Mouse (Mus musculus) c-Kit-positive CD71-positive TER-119-positive erythroid progenitor cells, embryonic 14.5 days (primary cell): ENCODE data around the gene Mphosph10.

Source experiments
- DNase-seq: peaks from one replicate; pipeline ENCODE4 v3.0.0-alpha.2; 2013; ENCODE audit warnings: low spot score

The Mphosph10 gene

DNA sequence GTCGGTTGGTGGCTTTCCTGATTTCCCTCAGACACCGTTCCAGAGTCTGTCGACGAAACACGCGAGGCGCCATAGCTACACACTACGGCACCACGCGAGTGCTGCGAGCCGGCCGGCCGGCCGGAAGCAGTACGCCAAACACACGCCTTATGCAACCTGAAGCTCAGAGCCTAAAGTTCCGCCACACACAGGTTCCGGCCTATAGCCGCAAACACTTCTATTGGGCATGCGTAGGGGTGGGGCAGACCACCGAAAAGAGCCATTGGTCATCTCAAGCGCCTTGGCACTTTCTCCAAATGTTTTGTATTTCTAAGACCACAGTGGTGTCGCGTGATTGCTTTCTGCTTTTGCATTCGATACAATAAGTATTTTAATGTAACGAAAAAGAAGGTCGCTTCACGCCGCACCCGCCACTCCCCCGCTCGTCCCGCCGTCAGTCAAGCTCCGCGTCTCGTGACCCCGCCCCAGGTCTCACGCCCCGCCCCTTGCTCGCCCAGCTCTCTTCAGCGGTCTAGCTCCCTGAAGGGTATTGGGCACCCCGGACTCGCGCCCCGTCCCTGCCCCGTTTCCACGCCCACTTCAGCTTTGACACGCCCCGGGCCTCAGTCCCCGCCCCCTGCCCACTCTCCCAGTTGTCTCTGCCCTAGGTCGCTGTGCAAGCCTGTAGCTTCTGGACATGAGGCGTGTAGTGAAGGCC is at the start of gene Mphosph10, which contains the start of gene Mcee:
TSS of gene Mphosph10 (minus strand) at position 147 of the 697 bp plus-strand sequence.
TSS of gene Mcee (plus strand) at position 486 of the 697 bp plus-strand sequence.
- peak; percentile 96 for DNase-seq

DNA sequence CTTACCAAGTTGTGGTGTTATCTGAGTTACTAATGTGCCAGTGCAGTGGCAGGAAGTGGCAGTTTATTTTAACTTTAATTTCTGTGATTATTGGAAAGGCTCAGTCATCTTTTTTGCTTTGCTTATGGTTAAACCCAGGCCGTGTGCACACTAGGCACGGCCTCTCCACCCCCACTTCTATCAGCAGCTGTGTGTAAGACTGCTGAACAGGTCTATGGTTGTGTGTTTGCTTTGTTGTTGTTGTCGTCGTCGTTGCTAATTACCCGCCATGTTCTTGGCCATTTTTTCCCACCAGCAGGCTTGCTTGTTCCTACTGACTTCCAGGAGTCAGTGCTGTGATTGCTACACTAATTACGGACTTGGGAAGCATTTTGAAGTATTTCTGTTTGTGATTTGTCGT is 48.5 kb upstream of the Mphosph10 start:
- no peak for DNase-seq

DNA sequence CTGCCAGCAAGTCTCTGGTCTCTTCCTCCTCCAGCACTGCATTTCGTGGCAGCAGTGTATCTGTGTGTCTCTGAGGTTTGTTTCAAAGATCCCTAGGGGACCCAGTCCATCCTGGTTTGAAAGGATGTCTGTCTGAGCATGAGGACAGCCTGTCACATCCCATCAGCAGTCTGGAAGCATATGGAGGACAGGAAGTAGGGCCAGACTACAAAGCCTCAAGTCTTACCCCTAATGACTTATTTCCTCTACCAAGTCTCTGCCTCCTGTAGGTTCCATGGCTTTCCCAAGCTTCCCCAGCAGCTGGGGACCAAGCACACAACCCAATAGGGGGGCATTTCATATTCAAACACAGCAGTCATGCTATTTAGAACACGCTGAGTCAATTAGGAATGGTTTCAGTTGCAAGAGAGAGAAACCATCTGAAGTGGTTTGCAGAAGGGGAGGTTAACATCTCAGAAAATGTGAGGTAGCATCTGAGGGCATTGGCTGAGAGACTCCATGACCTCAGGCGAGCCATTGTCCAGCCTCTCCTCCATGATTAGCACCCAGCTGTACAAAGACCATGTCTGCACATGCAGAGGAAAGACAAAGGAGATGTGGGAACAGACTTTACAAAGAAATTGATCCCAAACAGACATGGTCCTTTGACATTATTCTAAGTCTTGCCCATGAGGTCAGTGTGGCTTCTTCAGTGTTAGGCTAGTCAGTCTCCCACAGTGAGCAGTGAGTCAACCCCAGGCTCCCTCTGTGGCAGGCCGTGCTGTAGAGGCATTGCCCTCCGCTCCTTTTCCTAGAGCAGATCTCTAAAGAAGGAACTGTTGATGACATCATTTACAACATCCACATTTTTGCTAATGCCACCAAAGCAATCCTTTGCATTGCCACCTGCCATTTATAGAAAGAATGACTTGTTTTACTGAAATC is 47.8 kb upstream of the Mphosph10 start:
- DNase-seq, result no peak

DNA sequence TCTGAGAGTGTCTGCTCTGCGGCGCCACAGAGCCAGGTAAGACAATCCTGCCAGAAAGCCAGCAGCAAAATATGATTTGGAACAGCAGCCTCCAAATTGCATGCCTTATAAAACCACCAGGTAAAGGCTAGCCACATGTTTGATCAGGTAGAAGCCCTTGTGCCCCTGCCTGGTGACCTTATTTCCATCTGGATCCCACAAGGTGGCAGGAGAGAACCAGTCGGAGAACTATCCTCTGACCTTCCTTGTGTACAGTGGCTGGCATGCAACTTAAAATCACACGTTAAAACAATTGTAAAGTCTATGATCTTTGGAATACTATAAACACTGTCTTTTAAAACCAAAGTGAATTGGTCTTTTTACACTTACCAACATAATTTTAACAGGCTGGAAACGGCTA is 32.8 kb upstream of the Mphosph10 start:
- DNase-seq, result no peak

DNA sequence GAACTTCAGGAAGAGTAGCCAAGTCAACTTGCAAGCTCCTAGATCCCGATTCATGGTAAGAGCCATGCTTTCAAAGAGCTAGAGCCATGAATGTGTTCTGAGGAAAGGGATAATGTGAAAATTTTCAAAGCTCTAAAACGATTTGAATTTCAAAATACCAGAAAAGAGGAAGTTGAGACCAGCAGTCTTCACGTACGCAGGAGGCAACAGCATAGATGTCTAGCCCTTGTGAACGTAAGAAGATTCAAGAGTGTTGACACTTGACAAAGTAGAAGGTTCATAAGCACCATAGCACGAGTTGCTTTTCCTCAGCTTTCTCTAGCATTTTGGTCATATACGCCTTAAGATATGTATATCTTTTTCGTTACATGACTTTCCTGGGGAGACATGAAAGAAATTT is 11.9 kb upstream of the Mphosph10 start:
- no peak for DNase-seq

DNA sequence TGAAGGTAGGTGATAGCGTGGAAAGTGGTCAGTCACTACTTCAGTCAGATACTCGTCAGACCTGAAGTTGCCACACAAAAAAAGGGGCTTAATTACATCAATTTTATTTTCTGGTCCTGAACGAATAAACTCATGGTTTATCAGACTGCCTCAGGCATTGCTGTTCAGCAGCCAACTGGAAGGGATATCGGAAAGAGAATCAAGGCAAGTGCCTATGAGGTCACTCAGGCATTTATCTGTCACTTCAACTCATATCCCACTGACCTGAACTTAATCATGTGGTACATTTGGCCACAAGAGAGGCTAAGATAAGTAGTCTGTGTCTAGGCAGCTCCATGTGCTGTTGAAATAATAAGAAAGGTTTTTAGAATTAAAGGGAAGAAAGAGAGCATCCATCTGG is 10.4 kb upstream of the Mphosph10 start:
- DNase-seq, result no peak

DNA sequence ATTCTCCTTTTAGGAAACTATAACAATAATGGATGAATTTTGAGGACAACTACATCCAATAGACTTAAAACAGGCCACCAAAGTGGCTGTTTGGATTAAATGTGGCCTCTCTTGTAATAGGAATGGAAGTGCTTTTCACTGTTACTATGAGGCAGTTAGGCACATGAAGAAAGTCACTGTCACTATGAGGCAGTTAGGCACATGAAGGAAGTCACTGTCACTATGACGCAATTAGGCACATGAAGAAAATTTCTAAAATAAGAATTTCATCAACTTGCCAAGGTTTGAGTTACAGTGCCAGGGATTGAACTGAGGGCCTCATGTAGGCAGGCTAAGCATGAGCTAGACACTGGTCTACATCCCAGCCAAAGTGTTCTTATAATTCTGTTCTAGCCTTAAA is 8.7 kb upstream of the Mphosph10 start:
- DNase-seq, result no peak

DNA sequence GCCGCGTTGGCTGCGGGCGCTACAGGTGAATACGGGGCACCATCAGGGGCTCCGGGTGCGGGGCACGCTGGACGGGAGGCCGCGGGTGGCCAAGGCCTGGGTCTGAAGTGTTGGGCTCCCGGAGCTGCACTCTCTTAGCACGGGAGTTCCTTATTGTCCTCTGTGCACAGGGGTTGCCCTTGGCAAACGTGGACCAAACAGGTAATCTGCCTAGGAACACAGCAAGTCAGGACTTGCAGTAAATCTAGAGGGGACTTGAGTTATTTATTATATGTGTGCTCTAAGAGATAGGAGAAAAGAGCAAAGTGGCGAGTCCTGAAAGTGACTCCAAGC is 717 bp upstream of the Mphosph10 start:
- DNase-seq, result no peak

DNA sequence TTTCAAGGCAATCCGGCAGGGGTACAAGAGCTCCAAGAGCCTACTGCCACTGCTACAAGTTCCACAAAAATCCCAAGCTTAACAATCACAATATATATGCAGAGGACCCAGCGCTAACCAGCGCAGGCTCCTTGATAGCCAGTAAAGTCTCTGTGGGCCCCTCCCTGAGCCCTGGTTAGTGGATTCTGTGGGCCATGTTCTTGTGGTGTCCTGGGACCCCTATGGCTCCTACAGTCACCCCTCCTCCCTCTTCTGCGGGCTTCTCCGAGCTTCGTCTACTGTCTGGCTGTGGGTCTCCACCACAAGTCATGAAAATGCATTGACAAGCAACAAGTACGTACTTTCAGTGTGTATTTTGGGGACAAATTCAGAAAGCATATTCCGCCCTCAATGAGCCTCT is 589 bp downstream of the Mphosph10 start:
- peak; percentile 35 for DNase-seq

DNA sequence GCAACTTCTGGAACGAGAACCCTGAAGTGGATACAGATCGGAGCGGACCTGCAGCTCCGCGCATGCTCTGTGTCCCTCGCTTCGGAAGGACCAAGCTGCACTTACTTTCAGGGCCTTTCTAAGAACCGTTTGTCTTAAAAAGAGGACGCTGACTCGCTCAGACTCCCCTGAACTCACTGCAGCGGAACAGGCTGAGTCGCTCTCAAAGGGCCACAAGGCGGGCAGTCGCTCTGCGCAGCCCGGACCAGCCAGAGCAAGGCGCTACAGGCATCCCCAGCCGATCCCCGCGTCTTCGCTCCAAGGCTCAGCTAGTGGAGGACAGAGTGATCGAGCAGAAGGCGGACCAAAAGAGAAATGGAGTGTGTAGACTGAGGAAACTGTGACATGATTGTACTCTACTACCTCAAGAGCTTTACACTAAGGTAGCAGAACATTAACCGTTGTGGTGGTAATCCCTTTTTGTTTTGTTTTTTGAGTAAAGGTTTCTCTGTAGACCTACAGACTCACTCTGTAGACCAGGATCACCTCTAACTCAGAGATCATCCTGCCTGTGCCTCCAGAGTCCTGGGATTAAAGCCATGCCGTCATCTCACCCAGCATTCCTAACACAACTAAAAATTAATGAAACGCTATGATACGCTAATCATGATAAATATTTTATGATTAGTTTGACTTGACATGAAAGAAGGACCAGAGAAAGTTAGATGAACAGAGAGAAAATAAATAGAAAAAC is 18.1 kb downstream of the Mphosph10 start, which contains the start of gene Fan1:
TSS of gene Fan1 (minus strand) at position 266 of the 733 bp plus-strand sequence.
- DNase-seq, result peak; percentile 76

DNA sequence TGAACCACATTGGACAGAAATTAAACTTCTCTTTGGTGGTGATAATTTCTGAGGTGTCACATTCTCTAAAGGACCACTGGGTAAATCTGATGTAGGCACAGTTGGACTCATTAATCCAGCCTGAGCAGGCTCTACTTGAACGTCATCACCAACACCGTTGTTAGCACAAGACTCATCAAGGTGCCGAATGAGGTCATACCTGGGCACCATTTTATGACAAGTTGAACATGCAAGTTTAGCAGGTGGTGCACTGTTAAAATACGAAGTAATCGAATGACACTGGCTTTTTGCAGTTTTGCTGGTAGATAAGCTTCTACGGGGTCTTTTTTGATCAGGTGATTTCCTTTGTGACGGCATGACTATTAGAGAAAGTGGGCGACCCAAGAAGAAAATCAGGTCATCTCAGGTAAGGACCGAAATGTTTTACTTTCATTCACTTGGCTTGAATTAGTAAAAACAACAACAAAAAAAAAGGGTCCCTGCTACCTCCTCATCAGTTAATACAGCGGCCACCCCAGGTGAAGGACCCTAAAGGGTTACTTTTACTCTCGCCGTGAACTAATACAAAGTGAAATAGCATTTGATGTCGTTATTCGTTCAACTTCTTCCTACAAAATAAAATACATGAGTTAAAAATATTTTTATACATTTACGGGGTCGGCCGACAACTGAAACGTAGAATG is 18.8 kb downstream of the Mphosph10 start:
- peak; percentile 21 for DNase-seq

DNA sequence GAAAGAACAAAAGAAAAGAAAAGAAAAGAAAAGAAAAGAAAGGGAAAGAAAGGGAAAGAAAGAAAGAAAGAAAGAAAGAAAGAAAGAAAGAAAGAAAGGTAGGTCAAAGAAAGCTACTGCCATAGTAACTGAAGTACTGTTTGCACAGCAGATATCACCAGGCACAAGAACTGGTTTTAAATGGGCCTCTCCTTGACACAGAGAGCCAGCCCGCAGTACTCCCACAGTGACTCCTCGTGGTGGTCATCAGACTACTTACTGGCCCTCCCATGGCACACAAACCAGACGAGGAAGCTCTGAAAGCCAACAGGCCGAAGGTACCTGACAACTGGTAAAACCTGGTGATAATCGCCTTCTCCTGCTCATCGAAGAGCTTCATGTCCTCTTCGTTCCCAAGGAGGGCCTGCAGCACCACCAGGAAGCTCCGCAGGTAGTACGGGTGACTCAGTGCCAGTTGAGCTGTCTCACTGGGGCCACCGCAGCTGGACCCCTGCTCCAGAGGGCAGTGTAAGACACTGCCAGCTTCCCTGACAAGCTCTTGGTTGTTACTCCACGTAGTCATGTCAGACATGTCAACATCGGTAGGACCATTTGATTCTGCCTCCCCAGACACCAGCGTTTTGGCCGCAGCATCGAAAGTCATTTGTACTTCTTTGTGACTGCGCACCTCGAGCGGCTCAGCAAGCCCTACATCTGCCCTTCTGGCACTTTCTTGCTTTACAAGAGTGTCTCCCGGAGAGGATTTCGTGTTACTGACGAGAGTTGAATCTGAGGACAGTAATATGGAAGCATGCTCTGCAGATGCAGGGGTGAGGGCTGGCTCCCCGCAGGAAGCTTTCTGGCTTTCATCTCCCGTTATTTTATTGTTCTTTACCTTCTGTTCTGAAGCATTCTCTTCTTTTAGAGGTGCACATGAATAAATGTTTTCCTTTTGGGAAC is 19.9 kb downstream of the Mphosph10 start:
- DNase-seq, result no peak

DNA sequence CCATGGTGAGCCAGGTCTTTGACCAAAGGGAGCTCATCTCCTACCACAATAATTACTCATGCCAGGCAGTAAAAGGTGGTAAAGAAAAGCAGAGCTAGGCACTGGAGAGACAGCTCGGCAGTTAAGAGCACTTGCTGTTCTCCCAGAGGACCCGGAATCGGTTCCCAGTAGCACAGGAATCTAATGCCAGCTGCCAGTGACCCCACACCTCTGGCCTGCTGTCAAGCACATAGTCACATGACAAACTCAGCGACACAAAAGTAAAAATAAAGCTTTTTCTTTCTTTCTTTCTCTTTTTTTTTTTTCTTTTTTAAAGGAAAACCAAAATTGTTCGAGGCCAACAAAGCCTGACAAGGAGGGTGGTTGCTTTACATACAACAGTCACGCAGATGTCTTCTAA is 22.2 kb downstream of the Mphosph10 start:
- DNase-seq, result no peak

DNA sequence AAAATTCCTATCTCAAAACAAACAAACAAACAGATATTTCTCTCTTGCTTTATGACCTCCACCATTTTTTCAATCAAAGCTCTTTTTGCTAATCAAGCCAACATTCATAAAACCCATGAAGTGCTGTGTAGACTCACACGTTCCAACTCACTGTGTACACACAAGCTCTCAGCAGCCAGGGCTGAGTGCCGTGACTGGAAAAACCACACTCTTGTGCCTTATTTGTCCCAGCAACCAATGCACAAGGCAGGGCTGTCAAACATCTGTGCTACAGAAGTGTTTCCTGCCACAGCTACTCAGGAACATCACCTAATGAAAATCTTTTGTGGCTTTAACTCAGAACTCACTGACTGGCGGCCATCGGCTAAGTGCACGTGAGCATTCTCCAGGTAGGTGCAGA is 26.2 kb downstream of the Mphosph10 start:
- no peak for DNase-seq

DNA sequence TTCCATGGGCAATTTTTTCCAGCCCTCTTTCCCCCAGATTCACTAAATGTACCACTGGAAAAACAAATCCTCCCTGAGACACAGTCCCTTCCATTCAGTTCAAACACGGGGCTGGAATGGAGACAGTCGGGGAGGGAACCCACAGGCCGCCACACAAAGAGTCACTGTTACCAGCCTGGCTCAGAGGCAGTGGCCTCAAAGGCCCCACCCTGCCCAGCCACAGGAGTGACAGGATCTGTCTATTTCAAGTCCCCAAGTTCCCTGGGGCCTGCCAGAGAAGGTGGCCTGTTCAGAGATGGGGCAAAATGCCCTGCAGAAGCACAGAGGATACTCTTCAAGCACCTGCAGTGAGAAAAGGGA is 31.5 kb downstream of the Mphosph10 start:
- no peak for DNase-seq

DNA sequence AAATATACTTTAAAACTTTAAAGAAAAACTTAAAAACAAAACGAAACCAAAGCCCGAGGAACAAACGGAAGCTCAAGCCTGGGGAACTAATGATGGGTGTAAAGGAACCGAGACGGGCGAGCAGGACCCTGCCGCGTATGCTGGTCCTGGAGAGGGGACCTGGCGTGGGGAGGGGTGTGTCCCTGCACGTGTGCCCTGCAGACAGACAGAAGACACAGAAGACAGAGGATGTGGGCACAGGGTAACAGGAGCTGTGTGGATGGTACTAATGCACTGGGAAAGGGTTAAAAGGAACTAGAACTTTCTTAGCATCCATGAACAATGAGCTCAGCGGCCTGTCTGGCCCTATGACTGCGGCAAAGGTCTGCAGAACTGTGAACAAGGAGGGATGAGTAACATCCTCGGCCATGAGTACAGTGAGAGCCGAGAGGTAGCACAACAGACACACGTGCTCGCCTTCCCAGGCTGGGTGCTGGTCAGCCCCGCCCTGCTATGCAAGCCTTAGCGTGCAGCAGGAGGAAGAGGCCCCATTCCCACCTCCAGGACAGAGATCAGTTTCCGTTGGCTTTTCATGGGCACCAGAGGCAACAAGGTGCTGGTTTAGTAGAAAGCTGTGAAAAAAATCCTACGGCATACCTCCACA is 32.0 kb downstream of the Mphosph10 start:
- no peak for DNase-seq

DNA sequence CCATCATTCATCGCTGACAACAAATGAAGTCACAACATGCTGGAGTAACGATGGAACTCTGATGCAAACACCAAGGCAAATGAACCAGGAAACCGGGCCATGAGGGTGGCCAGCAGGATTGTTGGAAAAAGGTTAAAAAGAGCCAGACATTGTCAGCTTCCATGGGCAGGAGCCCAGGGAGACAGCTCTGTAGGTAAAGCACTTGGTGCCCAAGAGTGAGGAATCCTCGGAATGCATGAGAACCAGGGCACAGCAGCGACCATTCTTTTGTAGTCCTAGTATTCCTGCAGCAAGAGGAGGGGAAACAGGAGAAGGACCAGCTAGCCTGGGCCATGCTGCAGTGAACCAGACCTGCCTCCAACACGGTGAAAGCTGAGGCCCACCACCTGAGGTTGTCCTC is 33.4 kb downstream of the Mphosph10 start:
- no peak for DNase-seq

DNA sequence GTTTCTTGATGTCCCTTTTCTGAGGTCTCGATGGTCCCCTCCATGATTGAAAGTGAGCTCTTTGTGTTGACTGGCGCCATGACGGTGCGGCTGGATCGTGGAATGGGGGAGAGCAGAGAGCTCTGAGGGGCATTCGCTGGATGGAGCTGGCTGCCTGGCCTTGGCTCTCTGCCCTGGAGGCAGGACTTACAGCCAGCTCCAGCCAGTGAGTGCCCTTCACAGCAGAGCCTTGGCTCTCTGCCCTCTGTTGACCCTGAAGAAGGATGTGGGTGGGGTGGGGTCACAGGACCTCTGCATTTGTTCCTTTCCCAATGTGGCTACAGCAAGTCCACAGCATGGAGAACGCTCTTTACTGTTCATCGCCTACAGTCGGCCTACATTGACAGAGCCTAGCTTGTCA is 34.7 kb downstream of the Mphosph10 start:
- DNase-seq, result no peak

DNA sequence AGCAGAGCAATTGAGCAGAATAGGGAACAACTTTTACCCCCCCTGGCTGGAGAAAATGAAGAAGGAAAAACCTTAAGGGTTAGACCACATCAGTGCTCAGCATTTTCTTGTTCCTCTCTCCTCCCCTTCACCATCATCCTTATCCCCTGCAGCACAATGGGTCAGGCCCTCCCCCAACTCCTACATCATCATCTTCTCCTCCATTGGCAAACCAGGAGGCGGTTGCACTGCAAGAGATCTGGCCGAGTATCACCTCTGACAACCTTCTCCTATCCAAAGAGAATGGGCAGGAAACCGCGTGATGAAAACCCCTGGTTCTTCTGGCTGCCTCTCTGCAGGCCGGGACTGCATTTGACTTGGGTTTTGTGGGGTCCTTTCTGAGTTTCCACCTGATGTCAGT is 35.4 kb downstream of the Mphosph10 start:
- DNase-seq, result no peak

DNA sequence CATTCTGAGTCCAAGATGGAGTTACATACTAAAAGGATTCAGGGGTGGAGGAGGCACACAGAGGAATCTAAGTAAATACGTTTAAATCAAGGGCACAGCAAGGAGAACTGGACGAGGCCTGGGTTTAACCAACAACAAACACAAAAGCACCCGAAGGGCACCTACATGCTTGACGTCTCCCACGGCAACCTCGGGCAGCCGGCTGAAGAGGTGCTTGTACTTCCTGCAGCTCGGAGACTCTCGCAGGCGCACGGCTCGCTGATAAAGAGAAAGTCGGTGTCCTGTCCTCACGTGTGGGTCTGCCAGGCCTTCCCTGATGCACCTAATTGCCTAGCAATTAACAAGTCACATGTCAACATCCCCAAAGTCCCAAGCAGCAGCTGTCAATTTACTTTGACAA is 37.9 kb downstream of the Mphosph10 start:
- no peak for DNase-seq
